Mouse (Mus musculus): ENCODE data around the gene Otp. TPM values are rescaled to one million over a fixed set of nuclear protein-coding genes. Genes with fewer than 3 reads are reported as not detected.

Gene Otp
- total RNA-seq, 2 experiments from 2014 or later: not detected

DNA sequence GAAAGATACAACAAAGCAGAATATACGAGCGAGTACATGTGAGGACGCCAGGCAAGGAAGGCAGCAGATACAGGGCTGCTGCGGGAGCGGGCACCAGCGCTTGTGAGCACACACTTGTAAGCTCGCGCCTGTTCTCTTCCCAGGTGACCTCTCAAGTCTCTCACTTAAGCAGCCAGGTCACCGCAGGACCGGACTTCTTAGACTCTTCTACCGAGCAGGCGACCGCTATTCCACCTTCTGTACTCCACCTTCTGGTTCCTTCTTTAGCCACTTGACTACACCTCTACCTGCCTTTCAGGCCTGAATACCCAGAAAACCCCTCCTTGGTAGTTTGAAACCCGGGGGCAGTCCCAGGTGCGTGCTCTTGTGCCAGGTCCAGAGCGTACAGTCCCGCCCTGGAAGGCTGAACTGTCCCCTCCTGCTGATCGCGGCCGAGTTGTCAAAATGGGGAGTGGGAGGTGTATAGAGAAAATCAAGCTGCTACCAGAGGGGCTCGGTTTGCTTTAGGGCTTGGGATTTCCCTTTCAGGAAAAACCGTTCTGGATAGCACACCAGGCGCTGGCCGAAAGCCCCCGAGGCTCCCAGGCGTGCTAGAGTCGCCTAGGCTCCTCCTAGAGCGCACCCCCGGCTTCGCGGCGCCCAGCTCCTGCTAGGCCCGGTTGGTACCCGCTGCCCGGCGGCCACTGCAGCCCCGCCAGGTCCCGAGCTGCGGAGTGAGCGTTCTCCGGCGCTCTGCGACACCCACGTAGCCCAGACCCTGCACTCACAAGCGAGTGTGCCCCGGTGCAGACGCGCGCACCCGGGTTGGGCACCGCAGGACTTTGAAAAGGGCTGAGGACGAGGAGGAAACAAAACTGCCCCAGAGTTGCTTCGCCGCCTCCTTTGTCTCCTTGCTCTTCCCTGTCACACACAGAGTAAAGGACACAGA lies 2.0 kb upstream of the Otp start:
- ATAC-seq (ENCODE audit: poor library complexity, severe bottlenecking): no peak

DNA sequence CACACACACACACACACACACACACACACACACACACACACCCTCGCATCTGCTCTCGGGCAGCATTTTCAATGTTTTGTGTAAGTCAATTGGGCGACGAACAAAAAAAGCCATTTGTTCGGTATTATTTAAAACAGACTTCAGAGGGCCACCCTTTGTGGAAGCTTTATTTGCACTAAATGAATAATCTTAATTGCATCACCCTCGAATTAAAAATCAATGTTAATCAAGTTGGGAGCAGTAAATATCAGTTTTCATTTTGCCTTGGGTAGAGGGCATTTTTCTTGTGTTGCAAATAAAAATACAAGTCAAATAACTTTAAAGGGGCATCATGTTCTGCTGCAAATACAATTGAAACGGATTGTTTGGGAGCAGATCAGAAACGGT lies 1.4 kb upstream of the Otp start:
- no peak for ATAC-seq (ENCODE audit: poor library complexity, severe bottlenecking)

DNA sequence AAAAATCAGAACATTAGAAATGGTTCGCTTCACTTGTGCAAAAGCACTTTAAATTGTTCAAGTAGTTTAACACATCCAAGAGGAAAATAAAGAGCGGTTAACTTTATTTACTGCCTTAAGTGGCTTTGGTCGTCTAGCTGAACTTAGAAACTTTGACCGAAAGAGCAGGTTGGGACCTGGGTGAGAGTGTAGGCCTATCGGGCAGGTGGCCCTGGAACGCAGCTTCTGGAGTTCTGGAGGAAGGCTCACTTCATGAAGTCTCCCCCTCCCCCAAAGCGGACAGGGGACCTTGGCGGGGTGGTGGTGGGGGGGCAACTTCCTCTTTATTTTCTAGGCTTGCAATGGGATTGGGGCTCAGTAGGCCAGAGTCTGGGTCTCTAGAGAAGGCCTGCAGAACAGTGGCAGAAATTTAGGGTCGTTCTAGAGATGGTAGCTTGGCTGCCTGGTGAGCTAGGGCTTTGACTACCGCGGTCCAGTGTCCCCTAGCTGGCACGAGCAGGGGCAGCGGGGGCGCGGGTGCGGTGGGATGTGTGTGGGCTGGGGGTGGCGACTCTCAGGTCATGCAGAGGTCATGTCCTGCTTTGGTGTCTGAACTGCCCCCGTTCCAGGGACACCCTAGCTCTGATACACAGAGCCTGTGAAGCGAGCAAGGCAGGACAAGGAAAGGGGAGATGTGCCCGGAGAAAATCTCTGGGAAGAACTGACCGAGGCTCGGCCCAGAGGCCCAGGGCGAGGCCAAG lies 576 bp upstream of the Otp start:
- ATAC-seq (ENCODE audit: poor library complexity, severe bottlenecking): no peak

DNA sequence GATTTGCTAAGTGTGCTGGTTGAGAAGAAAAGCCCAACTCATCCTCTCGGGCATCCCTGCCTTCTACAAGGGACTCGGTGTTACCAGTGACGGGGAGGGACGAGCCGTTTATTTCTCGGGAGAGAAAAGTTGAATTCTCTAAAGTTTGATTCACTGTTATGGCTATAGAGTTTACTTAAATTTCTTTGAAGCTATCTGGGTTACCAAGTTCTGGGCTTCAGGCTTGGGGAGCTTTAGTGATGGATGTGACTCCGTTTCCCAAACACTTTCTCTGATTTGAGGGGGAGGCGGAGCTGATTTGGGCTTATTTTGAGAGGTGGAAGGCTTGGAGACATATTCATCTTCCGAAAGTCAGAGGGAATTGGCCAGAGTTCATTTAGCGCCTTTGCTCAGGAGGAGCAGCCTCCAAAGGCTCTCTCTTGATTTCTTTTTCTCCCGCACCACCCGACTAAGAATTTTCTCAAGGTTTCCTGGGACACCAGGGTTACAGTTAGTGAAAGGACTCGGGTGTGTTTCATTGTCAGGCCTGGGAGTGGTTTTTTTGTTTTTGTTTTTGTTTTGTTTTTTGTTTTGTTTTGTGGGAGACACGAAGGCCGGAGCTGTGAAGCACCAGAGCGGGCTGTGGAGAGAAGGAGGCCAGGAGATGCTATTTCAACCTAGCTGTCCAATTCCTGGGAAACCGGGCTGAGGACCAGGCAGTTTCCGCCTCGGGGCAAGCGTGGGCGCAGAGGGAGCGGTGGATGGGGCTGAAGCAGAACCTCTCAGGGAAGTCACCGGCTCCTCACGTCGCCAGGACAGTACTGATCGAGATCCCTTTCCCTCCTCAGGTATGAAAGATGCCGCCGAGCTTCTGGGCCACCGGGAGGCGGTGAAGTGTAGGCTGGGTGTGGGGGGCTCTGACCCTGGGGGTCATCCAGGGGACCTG lies 1.1 kb downstream of the Otp start:
- ATAC-seq (ENCODE audit: poor library complexity, severe bottlenecking): no peak

DNA sequence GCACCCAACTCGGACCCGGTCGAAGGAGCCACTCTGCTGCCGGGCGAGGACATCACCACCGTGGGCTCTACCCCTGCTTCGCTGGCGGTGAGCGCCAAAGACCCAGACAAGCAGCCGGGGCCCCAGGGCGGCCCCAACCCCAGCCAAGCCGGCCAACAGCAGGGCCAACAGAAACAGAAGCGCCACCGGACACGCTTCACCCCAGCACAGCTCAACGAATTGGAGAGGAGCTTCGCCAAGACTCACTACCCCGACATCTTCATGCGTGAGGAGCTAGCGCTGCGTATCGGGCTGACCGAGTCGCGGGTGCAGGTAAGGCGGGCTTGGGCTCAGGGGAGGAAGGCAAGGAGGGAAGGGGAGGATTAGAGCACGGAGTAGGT lies 1.8 kb downstream of the Otp start:
- ATAC-seq (ENCODE audit: poor library complexity, severe bottlenecking): no peak

DNA sequence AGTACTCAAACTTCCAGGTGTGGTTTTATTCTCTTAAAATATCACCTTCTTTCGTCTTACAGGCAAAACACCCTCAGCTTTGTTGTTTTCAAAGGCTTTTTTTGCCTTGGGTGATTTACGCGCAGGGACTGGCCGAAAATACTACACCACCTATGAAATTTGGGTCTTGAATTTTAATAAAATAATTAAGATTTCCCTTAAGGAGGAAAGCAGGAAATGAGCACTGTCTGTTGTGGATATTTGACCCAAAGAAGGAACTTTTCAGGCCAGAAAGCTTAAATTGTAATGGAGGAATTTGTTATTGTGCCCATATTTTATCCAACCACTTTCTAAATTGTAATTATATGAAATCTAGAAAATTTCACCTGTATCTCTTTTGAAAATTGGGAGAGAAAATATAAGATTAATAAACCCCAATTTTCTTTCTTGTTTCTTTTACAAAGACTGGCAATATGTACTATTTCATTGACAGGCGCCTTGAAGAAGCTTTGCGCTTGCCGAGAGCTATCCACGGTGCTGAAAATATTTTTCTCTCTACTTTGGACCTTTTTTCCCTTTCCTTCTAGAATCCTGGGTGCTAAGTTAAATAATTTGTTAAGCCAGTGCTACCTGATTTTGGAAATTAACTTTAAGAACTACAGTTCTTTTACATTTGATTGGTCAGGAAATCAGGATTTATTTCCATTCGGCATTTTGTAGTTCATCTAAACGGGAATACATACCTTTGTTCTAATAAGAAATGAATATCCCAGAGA lies 2.8 kb downstream of the Otp start:
- no peak for ATAC-seq (ENCODE audit: poor library complexity, severe bottlenecking)

DNA sequence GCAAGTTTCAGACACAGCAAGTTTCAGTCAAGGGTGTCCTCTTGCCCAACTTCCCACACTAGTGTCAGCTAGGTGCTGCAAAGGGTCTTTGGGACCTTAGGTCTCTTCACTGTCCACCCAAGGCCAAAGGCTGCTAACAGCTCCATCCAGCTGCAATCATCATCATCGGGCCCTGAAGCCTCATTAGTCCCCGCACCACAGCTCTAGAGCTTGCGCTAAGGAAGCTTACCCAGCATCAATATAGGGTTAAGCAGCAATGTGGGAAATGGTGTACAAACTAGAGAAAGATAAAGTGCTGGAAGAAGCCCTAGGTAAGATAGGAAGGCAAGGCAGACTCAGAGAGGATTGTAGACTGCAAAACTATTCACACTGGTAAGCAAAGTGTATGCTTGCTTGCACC lies 5.8 kb downstream of the Otp start:
- ATAC-seq (ENCODE audit: poor library complexity, severe bottlenecking): no peak

DNA sequence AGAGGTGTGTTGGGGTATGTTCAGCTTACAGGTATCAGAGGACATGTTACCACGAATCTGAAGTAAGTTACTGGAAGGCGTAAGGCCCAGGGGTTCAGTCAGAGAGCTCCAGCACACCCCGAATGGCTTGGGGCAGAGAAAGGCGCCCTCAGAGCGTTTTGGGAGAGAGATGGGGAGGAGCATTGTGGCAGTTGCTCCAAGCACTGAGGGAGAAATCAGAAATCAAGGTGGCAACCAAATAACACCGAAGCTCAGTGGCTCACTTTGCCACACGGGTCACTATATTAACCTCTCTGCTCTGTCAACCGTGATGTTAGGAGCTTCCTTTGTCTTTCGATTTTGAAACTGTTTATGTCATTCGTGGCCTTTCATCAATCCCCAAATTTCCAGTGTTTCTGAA lies 6.8 kb downstream of the Otp start:
- ATAC-seq (ENCODE audit: poor library complexity, severe bottlenecking): no peak

DNA sequence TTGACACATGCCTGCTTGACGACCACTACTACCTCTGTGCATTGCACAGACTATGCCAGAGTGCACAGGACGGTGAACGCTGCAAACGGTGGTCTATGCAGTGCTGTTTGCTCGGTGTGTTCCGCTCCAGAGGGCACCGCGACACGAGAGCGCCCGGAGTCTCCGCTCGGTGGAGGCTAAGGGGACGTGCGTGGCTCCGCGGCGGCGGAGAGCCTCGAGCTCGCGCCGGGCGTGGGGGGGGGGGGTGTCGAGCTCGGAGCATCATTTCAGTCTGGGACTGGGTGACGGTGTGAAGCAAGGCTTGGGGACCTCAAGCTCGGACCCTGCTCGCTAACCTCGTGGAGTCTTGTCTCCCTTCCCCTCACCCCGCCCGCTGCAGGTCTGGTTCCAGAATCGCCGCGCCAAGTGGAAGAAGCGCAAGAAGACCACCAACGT lies 7.3 kb downstream of the Otp start:
- no peak for ATAC-seq (ENCODE audit: poor library complexity, severe bottlenecking)

DNA sequence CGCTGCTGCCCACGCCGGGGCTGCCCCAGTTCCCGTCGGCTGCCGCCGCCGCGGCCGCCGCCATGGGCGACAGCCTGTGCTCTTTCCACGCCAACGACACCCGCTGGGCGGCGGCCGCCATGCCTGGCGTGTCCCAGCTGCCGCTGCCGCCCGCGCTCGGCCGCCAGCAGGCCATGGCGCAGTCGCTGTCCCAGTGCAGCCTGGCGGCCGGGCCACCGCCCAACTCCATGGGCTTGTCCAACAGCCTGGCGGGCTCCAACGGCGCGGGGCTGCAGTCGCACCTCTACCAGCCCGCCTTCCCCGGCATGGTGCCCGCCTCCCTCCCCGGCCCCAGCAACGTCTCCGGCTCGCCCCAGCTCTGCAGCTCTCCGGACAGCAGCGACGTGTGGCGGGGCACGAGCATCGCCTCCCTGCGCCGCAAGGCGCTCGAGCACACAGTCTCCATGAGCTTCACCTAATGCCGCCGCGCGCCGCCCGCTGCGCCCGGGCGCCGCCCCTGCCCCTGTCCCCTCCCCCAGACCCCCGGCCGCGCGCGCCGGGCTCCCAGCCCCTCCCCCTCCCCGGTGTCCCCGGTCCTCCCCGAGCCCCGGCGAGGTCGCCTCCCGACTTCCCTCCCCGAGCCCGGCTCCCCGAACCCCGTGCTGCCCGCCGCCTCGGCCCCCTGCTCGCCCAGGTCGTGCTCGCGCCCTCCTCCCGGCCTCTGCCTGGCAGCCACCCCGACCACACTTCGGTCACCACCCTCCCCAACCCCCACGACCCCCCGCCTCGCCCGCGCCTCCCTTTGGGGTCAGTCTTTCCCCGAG lies 8.0 kb downstream of the Otp start:
- ATAC-seq (ENCODE audit: poor library complexity, severe bottlenecking): no peak

DNA sequence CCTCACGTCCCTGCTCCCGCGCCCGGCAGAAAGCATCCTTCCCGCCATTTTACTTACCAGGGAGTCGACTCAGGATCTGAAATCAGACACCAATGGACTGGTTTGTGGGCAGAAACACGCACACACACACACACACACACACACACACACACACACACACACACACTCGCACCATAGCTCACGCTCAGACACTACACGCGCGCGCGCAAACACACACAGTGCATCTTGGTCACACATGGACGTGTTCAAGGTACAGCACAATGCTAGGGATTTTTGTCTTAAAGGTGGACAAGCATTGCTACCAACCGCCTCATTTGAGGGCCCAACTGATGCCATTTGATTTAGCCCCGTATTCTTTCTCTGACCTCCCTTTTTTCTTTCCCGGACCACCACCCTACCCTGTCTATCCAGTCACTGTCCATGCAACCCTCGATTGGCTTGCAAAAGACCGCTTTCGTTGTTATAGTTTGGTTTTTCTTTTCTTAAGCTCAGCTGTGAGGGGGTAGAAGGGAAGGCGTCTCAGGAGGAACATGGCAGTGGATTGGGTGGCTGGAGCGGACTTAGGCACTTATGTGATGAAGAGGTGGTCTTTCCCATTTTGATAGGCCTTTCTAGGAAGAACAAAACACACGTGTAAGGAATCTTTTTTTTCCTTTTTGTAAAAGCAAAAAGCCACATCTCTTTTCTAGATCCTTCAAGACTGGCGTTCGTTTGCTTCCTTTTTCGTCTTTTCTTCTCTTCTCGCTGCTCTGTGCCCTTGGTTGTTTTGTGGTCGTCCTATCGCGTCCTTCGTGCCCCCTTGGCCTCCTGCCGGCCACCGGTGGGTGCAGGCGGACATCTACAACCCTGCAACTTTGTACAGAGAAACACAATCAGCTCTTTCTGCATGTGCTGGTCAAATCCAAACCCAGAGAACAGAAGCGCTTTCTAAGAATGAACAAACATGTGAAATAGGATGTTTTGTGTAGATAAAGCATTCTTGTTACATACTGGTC lies 8.9 kb downstream of the Otp start:
- ATAC-seq (ENCODE audit: poor library complexity, severe bottlenecking): no peak

DNA sequence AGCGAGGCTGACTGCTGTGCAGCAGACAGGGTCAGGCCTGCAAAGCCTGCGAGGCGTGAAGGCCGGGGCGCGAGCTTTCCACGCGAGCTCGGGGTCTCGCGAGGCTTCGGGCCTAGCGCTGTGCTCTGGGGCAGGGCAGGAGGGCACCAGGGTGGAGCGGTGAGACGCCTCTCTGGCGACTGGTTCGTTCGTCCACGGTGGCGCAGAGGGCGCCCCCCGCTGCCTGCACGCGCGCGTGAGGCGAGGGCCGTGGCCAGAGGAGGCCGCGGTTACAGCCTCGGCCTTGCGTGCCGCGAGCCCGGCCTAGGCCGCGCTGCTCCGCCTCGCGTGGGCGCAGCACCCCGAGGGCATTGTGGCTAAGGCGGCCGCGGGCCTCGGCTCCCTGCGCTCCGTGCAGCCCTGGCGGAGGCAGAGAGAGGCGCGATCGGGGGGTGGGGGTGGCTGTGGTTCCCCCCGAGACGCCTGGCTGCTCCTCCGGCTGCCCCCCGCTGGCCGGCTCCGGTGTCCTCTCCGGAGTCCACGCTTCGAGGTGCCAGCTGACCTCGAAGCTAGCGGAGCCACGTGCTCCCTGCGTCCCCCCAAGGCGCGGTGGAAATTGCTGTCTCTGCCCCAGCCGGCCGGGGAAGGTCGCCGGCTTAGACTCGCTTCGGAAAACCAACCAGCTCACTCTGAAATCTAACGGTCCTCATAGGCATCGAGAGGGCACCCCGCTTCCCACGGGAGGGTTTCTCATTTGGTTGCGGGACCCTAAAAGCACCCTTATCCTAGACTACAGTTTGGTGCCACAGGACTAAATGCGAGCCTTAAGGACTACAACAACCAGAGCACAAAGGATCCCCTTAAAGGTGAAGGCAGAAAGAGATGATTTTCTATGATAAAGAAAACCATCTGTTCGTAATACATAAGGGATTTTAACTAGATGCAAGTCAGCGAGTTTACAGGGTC lies 10.2 kb downstream of the Otp start:
- ATAC-seq (ENCODE audit: poor library complexity, severe bottlenecking): no peak

DNA sequence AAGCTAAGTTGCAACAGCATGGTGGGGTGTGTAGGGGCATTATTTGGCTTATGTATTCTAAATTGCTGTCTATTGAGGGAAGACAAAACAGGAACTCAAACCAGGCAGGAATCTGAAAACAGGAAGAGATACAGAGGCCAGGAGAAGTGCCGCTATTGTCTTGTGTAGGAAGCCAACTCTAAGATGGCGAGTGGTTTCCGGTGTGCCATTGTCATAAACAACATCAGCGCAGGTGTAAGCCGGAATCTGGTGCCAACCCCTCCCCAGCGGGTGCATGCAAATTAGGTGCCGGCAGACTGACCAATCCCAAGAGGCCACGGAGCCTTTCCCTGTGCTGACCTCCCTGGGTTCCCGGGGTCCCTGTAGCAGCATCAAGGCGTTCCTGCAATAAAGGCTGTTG lies 32.4 kb downstream of the Otp start:
- ATAC-seq (ENCODE audit: poor library complexity, severe bottlenecking): no peak

DNA sequence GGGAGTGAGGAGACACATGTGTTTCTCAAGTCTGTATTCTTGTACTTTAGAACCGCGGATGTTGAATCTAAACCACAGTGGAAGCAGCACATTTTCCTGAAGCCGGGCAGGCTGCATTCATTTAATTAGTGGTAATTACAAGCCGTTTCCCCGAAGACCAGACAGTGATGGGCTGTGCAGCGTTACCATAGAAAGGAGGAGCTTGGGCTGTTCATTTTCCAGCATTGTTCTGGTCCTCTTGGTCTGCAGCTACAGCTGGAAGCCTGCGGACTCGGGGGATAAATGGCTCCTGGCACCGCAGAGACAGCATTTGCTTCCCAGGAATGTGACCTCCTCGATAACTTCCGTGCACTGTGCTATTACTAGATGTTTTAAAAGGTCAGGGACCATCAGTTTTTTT lies 37.6 kb downstream of the Otp start:
- no peak for ATAC-seq (ENCODE audit: poor library complexity, severe bottlenecking)

DNA sequence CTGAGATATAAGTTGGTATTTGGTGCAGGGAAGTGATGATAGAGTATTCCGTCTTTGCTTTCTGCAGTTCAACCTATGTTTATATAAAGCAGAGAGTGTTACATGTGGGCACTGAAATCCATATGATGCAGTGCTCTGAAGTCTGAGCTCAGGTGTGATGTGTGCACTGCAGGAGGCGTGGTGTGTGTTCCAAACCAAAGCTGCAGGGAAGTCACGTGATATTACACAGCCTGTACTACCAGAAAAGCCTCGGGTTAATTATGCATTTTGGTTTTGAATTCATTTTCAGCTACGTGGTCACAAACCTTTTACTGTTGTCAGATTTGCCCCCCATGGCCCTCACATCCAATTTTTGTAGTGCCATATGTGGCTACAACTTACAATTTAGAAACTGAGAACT lies 40.3 kb downstream of the Otp start:
- ATAC-seq (ENCODE audit: poor library complexity, severe bottlenecking): no peak

DNA sequence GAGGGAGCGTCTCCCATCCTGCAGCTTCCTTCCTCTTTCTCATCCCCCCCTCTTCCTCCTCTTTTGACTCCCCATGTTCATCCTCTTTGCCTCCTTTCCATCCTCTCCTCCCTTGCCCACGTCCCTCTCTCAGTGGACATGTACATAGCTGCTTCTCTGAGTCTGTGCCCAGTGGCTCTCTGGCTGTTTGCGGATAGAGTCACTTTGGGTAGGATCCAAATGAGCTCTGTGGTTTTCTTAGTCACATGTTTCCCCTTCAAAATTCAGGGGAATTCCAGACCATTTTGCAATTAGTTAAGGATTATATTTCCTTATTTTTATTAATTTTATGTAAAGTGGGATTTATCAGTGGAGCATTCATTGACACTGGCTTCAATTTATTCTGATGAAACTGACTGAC lies 52.7 kb downstream of the Otp start:
- ATAC-seq (ENCODE audit: poor library complexity, severe bottlenecking): no peak

Measured in megakaryocyte, adult 5-6 weeks (primary cell).